ENCODE assay signal across 9 mouse cellular contexts in genomic region chr2:30251417-30252104, GRCm38 (mm10). TPM values are rescaled to one million over a fixed set of nuclear protein-coding genes. Genes with fewer than 3 reads are reported as not detected.
DNase-seq lines count a peak whose midpoint lies in the region; ATAC-seq and TF ChIP-seq lines count a peak whose summit lies in the region.
"Had no signal": no experiment of that assay in that cellular context is flagged by ENCODE, and none has a peak within 500 bp of the region (broad histone marks: within the 10 kb centered on the region; RNA-seq: fewer than 3 reads in every experiment).

No protein-coding gene starts in this region.

- H3K27me3 ChIP-seq in hindbrain, postnatal 0 days (ENCODE audit: insufficient read depth, low read length): no peaks in the 10 kb centered on the region
- no peaks in the 10 kb centered on the region for H3K27me3 ChIP-seq in hindbrain, embryonic 14.5 days (ENCODE audit: control insufficient read depth, insufficient read depth, low read length)
- no peaks in the 10 kb centered on the region for H3K27me3 ChIP-seq in intestine, embryonic 16.5 days (replicated peaks; ENCODE audit: control insufficient read depth, insufficient read depth, low read length)
- H3K27me3 ChIP-seq in megakaryocyte, embryonic 14.5 days (replicated peaks): no peaks in the 10 kb centered on the region

- TF ChIP-seq CTCF in hindbrain, postnatal 0 days (IDR thresholded peaks at IDR 0.05; ENCODE audit: low read depth): no peak
- TF ChIP-seq CTCF in bone marrow, adult 2 months (IDR thresholded peaks at IDR 0.05; ENCODE audit: control insufficient read depth, insufficient read depth, low read length): no peak

- WGBS in hindbrain, postnatal 0 days: 71% methylated on average over 5 of the region's 5 CpGs
- WGBS in hindbrain, embryonic 14.5 days: 85% methylated on average over 5 of the region's 5 CpGs
- WGBS in bone marrow, adult 2 months: 28% methylated on average over 5 of the region's 5 CpGs
- WGBS in intestine, embryonic 16.5 days: 54% methylated on average over 5 of the region's 5 CpGs

- no peaks in the 10 kb centered on the region for H3K9me3 ChIP-seq in hindbrain, postnatal 0 days (ENCODE audit: low read length)
- H3K9me3 ChIP-seq in hindbrain, embryonic 14.5 days (ENCODE audit: control insufficient read depth, low read length): no peaks in the 10 kb centered on the region
- no peaks in the 10 kb centered on the region for H3K9me3 ChIP-seq in intestine, embryonic 16.5 days (ENCODE audit: control insufficient read depth, low read length)
- no peaks in the 10 kb centered on the region for H3K9me3 ChIP-seq in megakaryocyte, embryonic 14.5 days

- H3K36me3 ChIP-seq in hindbrain, postnatal 0 days (ENCODE audit: insufficient read depth, low read length): peaks cover 29% of the 10 kb centered on the region
- peaks cover 71% of the 10 kb centered on the region for H3K36me3 ChIP-seq in hindbrain, embryonic 14.5 days (replicated peaks; ENCODE audit: control insufficient read depth, insufficient read depth)
- peaks cover 21% of the 10 kb centered on the region for H3K36me3 ChIP-seq in intestine, embryonic 16.5 days (ENCODE audit: control insufficient read depth, insufficient read depth, low read length)
- H3K36me3 ChIP-seq in megakaryocyte, embryonic 14.5 days (replicated peaks; ENCODE audit: low read length): peaks cover 95% of the 10 kb centered on the region

- peak; percentile 39; the same call in 1 of the 2 replicates for ATAC-seq in hindbrain, postnatal 0 days
- no peak for ATAC-seq in hindbrain, embryonic 14.5 days (ENCODE audit: low FRiP score)
- ATAC-seq in intestine, embryonic 16.5 days: peak; percentile 93

- DNase-seq in hindbrain, postnatal 0 days (ENCODE audit: low spot score): no peak
- DNase-seq in hindbrain, embryonic 14.5 days (ENCODE audit: low spot score): no peak
- peak; percentile 86 for DNase-seq in thymus, postnatal 25 days
- DNase-seq in layer of hippocampus, adult 8-10 months (ENCODE audit: low spot score in 2 of 2): no peak
- no peak for DNase-seq in retina, embryonic 14.5 days (ENCODE audit: low spot score)

- H3K4me1 ChIP-seq in hindbrain, postnatal 0 days (ENCODE audit: insufficient read depth, low read length): no peaks in the 10 kb centered on the region
- H3K4me1 ChIP-seq in hindbrain, embryonic 14.5 days (replicated peaks; ENCODE audit: control insufficient read depth, insufficient read depth, low read length): no peaks in the 10 kb centered on the region
- peaks cover 15% of the 10 kb centered on the region for H3K4me1 ChIP-seq in bone marrow, adult 2 months (ENCODE audit: control insufficient read depth, insufficient read depth, low read length)
- H3K4me1 ChIP-seq in intestine, embryonic 16.5 days (ENCODE audit: control insufficient read depth, insufficient read depth, low read length): peaks cover 20% of the 10 kb centered on the region
- peaks cover 87% of the 10 kb centered on the region for H3K4me1 ChIP-seq in megakaryocyte, embryonic 14.5 days

- no peak overlapping the region for H3K9ac ChIP-seq in hindbrain, postnatal 0 days (replicated peaks; ENCODE audit: low read length)
- H3K9ac ChIP-seq in hindbrain, embryonic 14.5 days: no peak overlapping the region
- H3K9ac ChIP-seq in intestine, embryonic 16.5 days (ENCODE audit: low read depth, low read length): peak overlapping the region; percentile 34

- H3K4me2 ChIP-seq in hindbrain, postnatal 0 days (ENCODE audit: low read depth, low read length): no peak overlapping the region
- H3K4me2 ChIP-seq in hindbrain, embryonic 14.5 days (replicated peaks): no peak overlapping the region
- H3K4me2 ChIP-seq in intestine, embryonic 16.5 days (ENCODE audit: low read depth, low read length): peak overlapping the region; percentile 23; the same call in 1 of the 2 replicates

- TF ChIP-seq POLR2A in bone marrow, adult 2 months (IDR thresholded peaks at IDR 0.05; ENCODE audit: borderline replicate concordance, control insufficient read depth, low read depth, low read length): peak; percentile 55; the same call in 1 of the 2 replicates

- H3K27ac ChIP-seq in hindbrain, postnatal 0 days: 0 out of 2 replicates have a peak overlapping the region, but pooled peaks have one; percentile 22
- no peak overlapping the region for H3K27ac ChIP-seq in hindbrain, embryonic 14.5 days
- peak overlapping the region; percentile 78 for H3K27ac ChIP-seq in bone marrow, adult 2 months (ENCODE audit: control insufficient read depth, insufficient read depth, low read depth, low read length, poor library complexity)
- peak overlapping the region; percentile 82 for H3K27ac ChIP-seq in intestine, embryonic 16.5 days (ENCODE audit: low read length)

- H3K4me3 ChIP-seq in hindbrain, postnatal 0 days (ENCODE audit: low read length): no peak overlapping the region
- H3K4me3 ChIP-seq in hindbrain, embryonic 14.5 days (replicated peaks; ENCODE audit: low read length): no peak overlapping the region
- no peak overlapping the region for H3K4me3 ChIP-seq in bone marrow, adult 2 months (replicated peaks; ENCODE audit: control insufficient read depth, low read depth, low read length)
- H3K4me3 ChIP-seq in intestine, embryonic 16.5 days (ENCODE audit: low read length): no peak overlapping the region
- peak overlapping the region; percentile 44 for H3K4me3 ChIP-seq in megakaryocyte, embryonic 14.5 days (replicated peaks)

RNA-seq across cellular contexts. Expression of gene Gm28035, which starts 11.2 kb away (rescaled TPM):
- 6.8 and 15.1 TPM in 2 replicates for total RNA-seq in hindbrain, postnatal 0 days (2014; rRNA removed)
- 0.25 and 0.31 TPM in 2 replicates for polyA plus RNA-seq in hindbrain, postnatal 0 days (2015; fragmentation: Nextera tagmentation; extraction: Ambion mirVana)
- polyA plus RNA-seq in hindbrain, embryonic 14.5 days (2014; fragmentation: Nextera tagmentation; extraction: Ambion mirVana): 0.07 and 0.17 TPM in 2 replicates
- 2.5 TPM in 1 of 2 replicates, not detected in the other for polyA plus RNA-seq in bone marrow, adult 2 months (2011; ENCODE audit: insufficient read depth, insufficient read length, low replicate concordance, missing spikeins)
- 0.11 and 0.24 TPM in 2 replicates for polyA plus RNA-seq in intestine, embryonic 16.5 days (2015; fragmentation: Nextera tagmentation; extraction: Ambion mirVana)
- 3.3 and 6.4 TPM in 2 replicates for polyA plus RNA-seq in megakaryocyte, embryonic 14.5 days (2012; ENCODE audit: insufficient read depth, low replicate concordance)
- total RNA-seq in layer of hippocampus, adult 8-10 months (2022): 10 to 100 TPM in 2 of 4 experiments, 1 to 10 TPM in 2; 6.7 to 11.6 (median 9.9) TPM

RNA-seq across cellular contexts. Expression of gene Lrrc8a, which starts 14.0 kb away (rescaled TPM):
- total RNA-seq in hindbrain, postnatal 0 days (2014; rRNA removed): 66.2 and 68.4 TPM in 2 replicates
- 59.7 and 61.9 TPM in 2 replicates for polyA plus RNA-seq in hindbrain, postnatal 0 days (2015; fragmentation: Nextera tagmentation; extraction: Ambion mirVana)
- polyA plus RNA-seq in hindbrain, embryonic 14.5 days (2014; fragmentation: Nextera tagmentation; extraction: Ambion mirVana): 57.9 and 58.6 TPM in 2 replicates
- 7.1 and 11.5 TPM in 2 replicates for polyA plus RNA-seq in bone marrow, adult 2 months (2011; ENCODE audit: insufficient read depth, insufficient read length, low replicate concordance, missing spikeins)
- 37.4 and 40.1 TPM in 2 replicates for polyA plus RNA-seq in intestine, embryonic 16.5 days (2015; fragmentation: Nextera tagmentation; extraction: Ambion mirVana)
- polyA plus RNA-seq in megakaryocyte, embryonic 14.5 days (2012; ENCODE audit: insufficient read depth, low replicate concordance): 2.7 and 5.1 TPM in 2 replicates
- total RNA-seq in layer of hippocampus, adult 8-10 months (2022): 10 to 100 TPM; 54.5 to 70.6 (median 60.3) TPM

RNA-seq across cellular contexts. Expression of gene Phyhd1, which starts 14.4 kb away (rescaled TPM):
- 5.6 and 8.9 TPM in 2 replicates for total RNA-seq in hindbrain, postnatal 0 days (2014; rRNA removed)
- polyA plus RNA-seq in hindbrain, postnatal 0 days (2015; fragmentation: Nextera tagmentation; extraction: Ambion mirVana): 6.2 and 7.4 TPM in 2 replicates
- 5.9 and 6.9 TPM in 2 replicates for polyA plus RNA-seq in hindbrain, embryonic 14.5 days (2014; fragmentation: Nextera tagmentation; extraction: Ambion mirVana)
- polyA plus RNA-seq in bone marrow, adult 2 months (2011; ENCODE audit: insufficient read depth, insufficient read length, low replicate concordance, missing spikeins): 15.4 and 23.0 TPM in 2 replicates
- polyA plus RNA-seq in intestine, embryonic 16.5 days (2015; fragmentation: Nextera tagmentation; extraction: Ambion mirVana): 10.5 and 10.8 TPM in 2 replicates
- polyA plus RNA-seq in megakaryocyte, embryonic 14.5 days (2012; ENCODE audit: insufficient read depth, low replicate concordance): 6.7 and 11.3 TPM in 2 replicates
- 10 to 100 TPM; 19.3 to 33.3 (median 24.4) TPM for total RNA-seq in layer of hippocampus, adult 8-10 months (2022)

RNA-seq across cellular contexts. Expression of gene Gm28038, which starts 29.3 kb away (rescaled TPM):
- total RNA-seq in hindbrain, postnatal 0 days (2014; rRNA removed): not detected in 2 replicates
- not detected in 2 replicates for polyA plus RNA-seq in hindbrain, postnatal 0 days (2015; fragmentation: Nextera tagmentation; extraction: Ambion mirVana)
- not detected in 2 replicates for polyA plus RNA-seq in hindbrain, embryonic 14.5 days (2014; fragmentation: Nextera tagmentation; extraction: Ambion mirVana)
- 8.7 TPM in 1 of 2 replicates, not detected in the other for polyA plus RNA-seq in bone marrow, adult 2 months (2011; ENCODE audit: insufficient read depth, insufficient read length, low replicate concordance, missing spikeins)
- polyA plus RNA-seq in intestine, embryonic 16.5 days (2015; fragmentation: Nextera tagmentation; extraction: Ambion mirVana): not detected in 2 replicates
- polyA plus RNA-seq in megakaryocyte, embryonic 14.5 days (2012; ENCODE audit: insufficient read depth, low replicate concordance): not detected in 2 replicates
- not detected for total RNA-seq in layer of hippocampus, adult 8-10 months (2022)
- polyA plus RNA-seq: neural tube, embryonic 14.5 days had no signal

RNA-seq across cellular contexts. Expression of gene Dolk, which starts 34.6 kb away (rescaled TPM):
- 43.7 and 50.4 TPM in 2 replicates for total RNA-seq in hindbrain, postnatal 0 days (2014; rRNA removed)
- polyA plus RNA-seq in hindbrain, postnatal 0 days (2015; fragmentation: Nextera tagmentation; extraction: Ambion mirVana): 42.1 and 43.5 TPM in 2 replicates
- polyA plus RNA-seq in hindbrain, embryonic 14.5 days (2014; fragmentation: Nextera tagmentation; extraction: Ambion mirVana): 37.1 and 39.2 TPM in 2 replicates
- polyA plus RNA-seq in bone marrow, adult 2 months (2011; ENCODE audit: insufficient read depth, insufficient read length, low replicate concordance, missing spikeins): 4.6 and 8.1 TPM in 2 replicates
- 38.3 and 41.2 TPM in 2 replicates for polyA plus RNA-seq in intestine, embryonic 16.5 days (2015; fragmentation: Nextera tagmentation; extraction: Ambion mirVana)
- polyA plus RNA-seq in megakaryocyte, embryonic 14.5 days (2012; ENCODE audit: insufficient read depth, low replicate concordance): 1.9 and 7.1 TPM in 2 replicates
- 10 to 100 TPM; 20.4 to 24.6 (median 23.6) TPM for total RNA-seq in layer of hippocampus, adult 8-10 months (2022)
